Mouse (Mus musculus) kidney, adult 2 months (tissue): Measurements from ENCODE around the gene Cd101. TPM values are rescaled to one million over a fixed set of nuclear protein-coding genes. Genes with fewer than 3 reads are reported as not detected.

ENCODE experiments used
- DNase-seq: peaks from one replicate; pipeline ENCODE4 v3.0.0; 2021
- H3K27ac ChIP-seq: fragments of 200-500 bp; 2 replicates; pipeline ENCODE4 v1.5.1; 2012; ENCODE audit warnings: low read depth, low read length, control low read depth, inconsistent platforms; ENCODE audit not compliant: insufficient read depth
- H3K27me3 ChIP-seq: fragments of 200-500 bp; replicated peaks from 2 replicates; pipeline ENCODE4 v1.6.1; 2012; ENCODE audit warnings: mild to moderate bottlenecking, moderate library complexity, low read length, inconsistent platforms; ENCODE audit not compliant: control insufficient read depth, insufficient read depth
- H3K36me3 ChIP-seq: fragments of 200-500 bp; 2 replicates; pipeline ENCODE4 v1.6.1; 2012; ENCODE audit warnings: mild to moderate bottlenecking, moderate library complexity, low read length, inconsistent platforms; ENCODE audit not compliant: control insufficient read depth, insufficient read depth
- H3K4me1 ChIP-seq: fragments of 200-500 bp; 2 replicates; pipeline ENCODE4 v1.6.1; 2011; ENCODE audit warnings: low read length; ENCODE audit not compliant: control insufficient read depth, insufficient read depth
- H3K4me3 ChIP-seq: fragments of 200-500 bp; 2 replicates; pipeline ENCODE4 v1.5.1; 2011; ENCODE audit warnings: mild to moderate bottlenecking, low read depth, low read length, control low read depth; ENCODE audit not compliant: insufficient read depth
- CTCF ChIP-seq: fragments of 200-500 bp; conservative IDR thresholded peaks from 2 replicates; pipeline ENCODE4 v1.5.1; 2011; ENCODE audit warnings: low read depth, mild to moderate bottlenecking, control low read depth, low read length, moderate library complexity, mixed read lengths; ENCODE audit not compliant: insufficient read depth, insufficient read length
- POLR2A ChIP-seq: fragments of 200-500 bp; IDR thresholded peaks from one replicate; pipeline ENCODE4 v1.6.1; 2011; ENCODE audit warnings: low read depth, low read length, control low read depth
- WGBS: fragments of 180-500 bp; shearing (Covaris S2); methylation state at CpG from one replicate; pipeline ENCODE4 v1.1.7; 2018; 5-methylcytosine and 5-hydroxymethylcytosine counted together
- polyA plus RNA-seq: library from polyadenylated mRNA; depleted of rRNA; stranded (reverse); fragments of >200 nt; gene quantifications from 2 replicates; pipeline ENCODE4 v1.2.3, GENCODE M21; 2012

Cd101 gene
- polyA plus RNA-seq, 1 experiment, result 0.16 TPM

DNA sequence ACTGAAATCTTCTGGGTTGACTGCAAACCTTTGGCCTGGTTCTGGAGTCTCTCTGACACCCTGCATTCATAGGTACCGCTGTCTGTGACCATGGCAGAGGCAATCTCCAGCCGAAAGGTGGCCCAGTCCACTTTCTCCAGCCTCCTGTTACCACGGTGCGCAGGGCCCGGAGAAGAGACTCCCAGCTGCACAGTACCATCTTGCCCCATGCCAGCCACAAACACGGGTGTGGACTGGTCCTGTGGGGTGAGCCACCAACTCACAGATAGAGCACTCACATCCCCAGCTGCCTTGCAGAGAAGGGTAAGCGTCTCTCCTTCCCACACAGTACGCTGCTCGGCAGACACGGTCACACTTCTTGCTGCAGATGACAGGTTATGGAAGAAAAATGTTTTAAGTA lies 16.4 kb downstream of the Cd101 start:
- DNase-seq, result no peak
- TF ChIP-seq CTCF (no peak), POLR2A (no peak)
- Histone ChIP-seq H3K4me3 (no peak overlapping the region), H3K27me3 (no peaks in the 10 kb centered on the region), H3K4me1 (no peaks in the 10 kb centered on the region), H3K27ac (no peak overlapping the region), H3K36me3 (no peaks in the 10 kb centered on the region)
- 93% methylated on average over 10 of the region's 10 CpGs for WGBS

DNA sequence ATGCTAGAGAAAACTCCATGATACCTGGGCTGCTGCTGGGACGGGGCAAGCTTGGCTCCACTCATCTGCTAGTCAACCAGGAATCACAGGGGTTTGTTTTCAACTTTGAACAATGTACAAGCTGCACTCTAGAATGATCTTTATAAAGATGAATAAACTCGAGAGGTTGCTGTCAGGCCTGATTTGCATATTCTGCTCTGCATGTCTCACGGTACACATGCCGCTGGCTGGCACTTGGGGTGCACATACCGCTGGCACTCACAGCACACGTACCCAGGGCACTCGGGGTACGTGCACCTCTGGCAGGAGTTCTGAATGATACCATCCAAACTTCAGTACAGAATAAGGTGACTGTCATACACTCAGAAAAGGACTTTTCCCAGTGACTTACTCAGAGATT lies 16.8 kb downstream of the Cd101 start:
- Histone ChIP-seq H3K4me3 (no peak overlapping the region), H3K27me3 (no peaks in the 10 kb centered on the region), H3K36me3 (no peaks in the 10 kb centered on the region), H3K4me1 (no peaks in the 10 kb centered on the region), H3K27ac (no peak overlapping the region)
- TF ChIP-seq CTCF, result no peak
- TF ChIP-seq POLR2A, result no peak
- 88% methylated on average over 8 of the region's 8 CpGs for WGBS
- no peak for DNase-seq

DNA sequence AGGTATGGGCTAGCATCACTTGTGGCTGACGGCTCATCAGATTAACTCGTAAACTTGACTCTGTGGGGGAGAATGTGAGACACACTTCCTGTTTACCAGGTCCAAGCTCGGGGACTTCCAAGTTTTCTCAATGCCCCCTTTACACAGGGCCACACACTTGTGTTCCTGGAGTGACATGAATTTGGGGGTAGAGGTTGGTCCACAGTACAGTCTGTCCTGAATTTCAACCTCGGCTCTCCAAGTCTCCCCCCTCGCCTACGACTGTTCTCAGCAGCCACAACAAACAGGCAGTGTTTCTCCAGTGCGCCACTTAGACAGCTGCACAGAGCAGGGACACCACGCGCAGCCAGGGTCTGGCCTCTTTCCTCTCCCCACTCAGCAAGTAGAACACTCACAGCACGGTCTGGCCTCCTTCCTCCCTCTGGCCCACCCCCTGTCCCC lies 17.2 kb downstream of the Cd101 start:
- Histone ChIP-seq H3K4me1 (no peaks in the 10 kb centered on the region), H3K36me3 (no peaks in the 10 kb centered on the region), H3K27me3 (no peaks in the 10 kb centered on the region), H3K27ac (no peak overlapping the region), H3K4me3 (no peak overlapping the region)
- TF ChIP-seq CTCF (no peak), POLR2A (no peak)
- WGBS, result 56% methylated on average over 10 of the region's 10 CpGs
- no peak for DNase-seq

DNA sequence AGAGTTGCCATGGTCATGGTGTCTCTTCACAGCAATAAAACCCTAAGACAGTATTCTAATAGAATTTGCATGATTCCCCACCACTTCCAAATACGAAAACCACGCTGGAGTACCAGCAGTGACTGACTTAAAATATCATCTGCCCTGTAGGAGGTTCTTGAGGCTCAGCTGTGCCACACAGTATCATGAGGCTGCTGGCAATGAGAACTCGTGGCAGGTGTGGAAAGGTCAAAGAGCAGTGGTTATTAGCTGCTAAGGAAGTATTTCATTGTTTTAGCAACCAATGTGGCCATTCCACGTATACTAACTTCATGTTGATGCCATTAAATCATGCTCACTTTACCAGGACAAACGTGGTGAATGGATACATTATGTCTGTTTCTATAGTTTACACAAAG lies 18.2 kb downstream of the Cd101 start:
- Histone ChIP-seq H3K36me3 (no peaks in the 10 kb centered on the region), H3K4me1 (no peaks in the 10 kb centered on the region), H3K27me3 (no peaks in the 10 kb centered on the region), H3K4me3 (no peak overlapping the region), H3K27ac (no peak overlapping the region)
- TF ChIP-seq POLR2A, result no peak
- TF ChIP-seq CTCF, result no peak
- no peak for DNase-seq
- WGBS, result 61% methylated on average over 5 of the region's 5 CpGs

DNA sequence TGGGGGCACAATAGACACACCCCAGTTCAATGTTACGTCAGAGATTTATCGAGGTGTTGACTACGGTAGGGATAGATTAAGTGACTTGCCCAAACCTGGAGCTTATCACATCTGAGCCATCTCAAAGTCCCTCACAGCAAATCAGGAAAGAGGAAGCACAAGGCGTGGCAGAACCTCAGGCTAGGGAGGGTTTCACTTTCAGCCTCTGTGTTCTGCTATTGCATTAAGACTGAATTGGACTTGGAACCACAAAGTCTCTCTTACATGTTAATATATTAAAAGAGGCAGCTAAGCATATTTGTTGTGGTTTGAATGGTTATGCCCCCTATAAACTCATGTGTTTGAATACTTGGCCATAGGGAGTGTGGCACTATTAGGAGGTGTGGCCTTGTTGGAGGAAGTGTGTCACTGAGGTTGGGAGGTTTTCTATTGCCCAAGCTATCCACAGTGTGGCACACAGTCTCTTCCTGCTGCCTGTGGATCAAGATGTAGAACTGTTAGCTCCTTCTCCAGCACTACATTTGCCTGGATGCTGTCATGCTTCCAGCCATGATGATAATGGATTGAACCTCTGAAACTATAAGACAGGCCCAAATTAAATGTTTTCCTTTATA lies 18.7 kb downstream of the Cd101 start:
- DNase-seq, result peak; percentile 14
- TF ChIP-seq POLR2A (no peak), CTCF (no peak)

DNA sequence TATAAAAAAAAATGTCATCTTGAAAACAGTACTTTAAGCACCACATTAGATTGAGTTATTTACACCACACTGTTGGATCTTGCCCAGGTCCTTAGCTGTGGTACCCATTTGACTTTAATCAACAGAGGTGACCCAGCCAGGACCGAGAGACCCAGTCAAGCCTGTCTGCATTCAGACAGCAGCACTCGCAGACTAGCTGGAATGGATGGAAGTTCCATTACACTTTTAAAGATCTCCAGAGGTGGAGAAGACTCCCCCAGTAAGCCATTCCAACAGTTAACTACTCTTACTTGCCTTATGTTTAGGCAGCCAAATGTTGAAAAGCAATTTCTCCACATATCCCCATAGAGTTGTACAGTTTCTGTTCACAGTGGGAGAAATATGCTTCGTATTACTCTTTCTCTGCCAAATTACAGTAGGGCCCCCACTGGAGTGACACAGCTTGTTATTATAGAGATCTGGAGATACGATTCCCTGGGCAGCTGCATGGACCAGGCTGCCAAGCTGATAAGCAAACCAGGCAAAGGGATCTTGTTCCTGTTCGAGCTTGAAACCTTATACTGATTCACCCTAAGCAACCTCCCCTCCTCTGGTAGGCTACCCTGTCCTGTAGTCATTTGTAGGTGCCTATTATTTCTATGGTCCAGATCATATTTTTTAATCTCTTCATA lies 22.1 kb downstream of the Cd101 start:
- no peaks in the 10 kb centered on the region for H3K4me1 ChIP-seq
- 56% methylated on average over 5 of the region's 5 CpGs for WGBS
- H3K27me3 ChIP-seq, result no peaks in the 10 kb centered on the region
- TF ChIP-seq CTCF, result no peak
- TF ChIP-seq POLR2A, result no peak
- DNase-seq, result no peak
- H3K27ac ChIP-seq, result no peak overlapping the region
- H3K4me3 ChIP-seq, result no peak overlapping the region
- no peaks in the 10 kb centered on the region for H3K36me3 ChIP-seq

More for the DNA sequence above, 18.7 kb downstream of the Cd101 start:
- no peaks in the 10 kb centered on the region for H3K27me3 ChIP-seq
- no peak overlapping the region for H3K4me3 ChIP-seq
- no peaks in the 10 kb centered on the region for H3K36me3 ChIP-seq
- no peaks in the 10 kb centered on the region for H3K4me1 ChIP-seq
- no peak overlapping the region for H3K27ac ChIP-seq
- 88% methylated on average over 4 of the region's 4 CpGs for WGBS

DNA sequence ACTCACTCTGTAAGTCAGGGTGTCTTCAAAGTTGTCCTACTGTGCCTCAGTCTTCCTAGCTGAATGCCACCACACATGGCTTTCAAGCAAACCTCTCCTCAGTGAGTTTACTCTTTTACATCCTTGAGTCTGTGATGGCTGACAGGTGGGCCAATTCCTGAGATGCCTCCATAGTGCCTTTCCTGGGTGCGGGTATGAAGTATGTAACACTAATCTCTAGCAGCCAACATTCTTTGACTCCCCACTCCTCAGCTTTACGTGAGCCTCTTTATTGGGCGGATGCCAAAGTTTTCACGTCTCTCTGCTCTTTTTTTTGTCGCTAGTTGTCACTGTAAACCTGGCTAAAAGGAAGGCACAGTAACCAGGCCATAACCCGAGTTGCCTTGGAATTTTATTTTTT lies 24.0 kb downstream of the Cd101 start:
- DNase-seq, result no peak
- H3K4me1 ChIP-seq, result no peaks in the 10 kb centered on the region
- no peak overlapping the region for H3K4me3 ChIP-seq
- no peaks in the 10 kb centered on the region for H3K36me3 ChIP-seq
- no peaks in the 10 kb centered on the region for H3K27me3 ChIP-seq
- TF ChIP-seq POLR2A, result no peak
- TF ChIP-seq CTCF, result no peak
- H3K27ac ChIP-seq, result no peak overlapping the region
- WGBS, result 83% methylated on average over 6 of the region's 6 CpGs
